Mouse (Mus musculus) heart, postnatal 4 days (tissue): ENCODE data around the gene Fos. TPM values are rescaled to one million over a fixed set of nuclear protein-coding genes. Genes with fewer than 3 reads are reported as not detected.
"Not testable (repeated sequence)": the region's sequence is repeated elsewhere in the genome, so short reads cannot be mapped to it uniquely, and the experiment has no call there.

ENCODE experiments used
- DNase-seq: peaks from one replicate; pipeline ENCODE4 v3.0.0; 2021
- total RNA-seq, 2 experiments: library from RNA; stranded (reverse); gene quantifications; 2 replicates each; pipeline ENCODE4 v1.2.3; 2021

Gene Fos
- total RNA-seq, 2 experiments from 2014 or later, result 5.6 to 9.9 TPM

GRCm38 (mm10) chr12:85524193-85524858, 50.6 kb downstream of the Fos start:
- DNase-seq, result no peak

DNA sequence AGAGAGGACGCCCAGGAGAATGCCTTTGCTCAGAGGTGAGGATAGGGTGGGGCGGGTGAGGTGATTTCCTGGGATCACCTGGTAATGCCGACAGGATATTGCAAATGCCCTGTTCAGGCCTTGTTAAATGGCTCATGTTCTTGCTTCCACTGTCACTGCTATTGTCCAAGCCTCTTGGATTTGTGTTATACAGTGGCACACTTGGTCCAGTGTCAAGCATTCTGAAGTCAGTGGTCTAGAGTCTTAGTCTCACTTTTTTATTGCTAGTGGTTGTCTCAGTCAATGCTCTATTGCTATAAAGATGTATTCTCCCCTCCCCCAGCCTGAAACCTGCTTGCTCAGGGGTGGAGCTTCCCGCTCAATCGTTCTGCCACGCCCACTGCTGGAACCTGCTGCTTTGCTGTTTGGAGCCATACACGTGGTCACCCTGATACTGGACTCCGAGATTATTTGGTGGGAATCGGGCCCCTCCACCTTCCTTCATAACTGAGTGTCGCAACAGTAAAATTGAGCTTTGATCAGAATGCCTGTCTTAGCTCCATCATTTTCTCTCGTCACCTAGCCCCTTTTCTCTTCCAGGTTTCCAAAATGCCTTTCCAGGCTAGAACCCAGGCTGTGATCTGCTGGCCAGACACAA, 51.3 kb downstream of the Fos start:
- not testable (repeated sequence) for DNase-seq

Other genes with a start within 250 kb of the Fos start
- gene Mlh3, start 203.3 kb upstream of the Fos start, total RNA-seq, result 1 to 10 TPM; 6.9 to 8.7 TPM
- 10 to 100 TPM; 20.9 to 24.0 TPM for gene Acyp1, start 185.5 kb upstream of the Fos start, total RNA-seq
- gene Zc2hc1c, start 185.3 kb upstream of the Fos start, total RNA-seq, result 1 to 10 TPM in 1 of 2 experiments, under 1 TPM in 1; 0.98 to 1.2 TPM
- 10 to 100 TPM; 68.4 to 73.6 TPM for gene Nek9, start 134.5 kb upstream of the Fos start, total RNA-seq
- 100 to 1,000 TPM; 195 to 196 TPM for gene Tmed10, start 99.0 kb upstream of the Fos start, total RNA-seq
- 10 to 100 TPM in 1 of 2 experiments, 1 to 10 TPM in 1; 9.1 to 12.2 TPM for gene Jdp2, start 125.1 kb downstream of the Fos start, total RNA-seq
- gene Batf, start 212.8 kb downstream of the Fos start, total RNA-seq, result 1 to 10 TPM in 1 of 2 experiments, under 1 TPM in 1; 0.74 to 1.5 TPM